Mouse (Mus musculus) adrenal gland, postnatal 36 days (tissue): ENCODE data around the gene Gm44596. TPM values are rescaled to one million over a fixed set of nuclear protein-coding genes. Genes with fewer than 3 reads are reported as not detected.

Experiments used
- DNase-seq, 2 experiments: peaks; one replicate each; pipeline ENCODE4 v3.0.0; 2021; ENCODE audit warnings: mixed read lengths in 1 of 2
- total RNA-seq, 2 experiments: library from RNA; stranded (reverse); gene quantifications; 2 replicates each; pipeline ENCODE4 v1.2.3; 2021

Gene Gm44596
- total RNA-seq, 2 experiments from 2014 or later, result not detected

DNA sequence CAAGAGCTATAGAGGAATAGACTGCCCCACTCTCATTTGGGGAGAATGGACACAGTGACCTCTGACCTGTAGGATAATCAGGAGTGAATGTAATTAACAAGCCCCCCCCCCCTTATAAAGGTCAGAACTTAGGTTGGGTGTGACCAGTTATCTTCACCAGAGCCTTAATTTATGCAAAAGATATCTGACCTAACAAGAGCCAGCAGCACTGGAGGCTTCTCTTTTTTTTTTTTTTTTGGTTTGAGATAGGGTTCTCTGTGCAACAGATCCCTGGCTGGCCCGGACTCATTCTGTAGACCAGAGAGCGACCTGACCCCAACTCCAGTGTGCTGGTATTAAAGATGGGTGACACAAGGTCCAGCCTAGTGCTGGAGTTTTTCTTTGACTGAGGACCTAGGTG is 54.0 kb downstream of the Gm44596 start:
- DNase-seq, result no peak

DNA sequence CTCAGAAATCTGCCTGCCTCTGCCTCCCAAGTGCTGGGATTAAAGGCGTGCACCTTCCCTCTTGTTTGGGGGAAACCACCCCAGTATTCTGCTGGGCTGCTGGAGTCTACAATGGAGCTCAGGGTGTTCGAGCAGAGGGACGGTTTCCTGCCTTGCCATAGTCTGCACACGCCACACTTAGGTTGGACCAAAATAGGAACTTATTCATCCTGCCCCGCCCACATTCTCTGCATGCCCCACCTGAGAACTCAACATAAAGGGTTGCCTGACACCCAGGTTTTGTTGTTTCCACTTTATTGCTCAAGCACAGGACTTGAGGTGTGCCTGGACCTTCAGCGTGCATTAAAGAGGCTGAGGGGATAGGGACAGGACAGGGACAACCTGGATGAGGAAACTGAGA is 54.5 kb downstream of the Gm44596 start:
- no peak for DNase-seq

- no peak for DNase-seq
These were observed 57.1 kb downstream of the Gm44596 start for GRCm38 (mm10) chr6:128432356-128432915.

- no peak for DNase-seq
These were observed 58.3 kb downstream of the Gm44596 start for GRCm38 (mm10) chr6:128433566-128433965.

DNA sequence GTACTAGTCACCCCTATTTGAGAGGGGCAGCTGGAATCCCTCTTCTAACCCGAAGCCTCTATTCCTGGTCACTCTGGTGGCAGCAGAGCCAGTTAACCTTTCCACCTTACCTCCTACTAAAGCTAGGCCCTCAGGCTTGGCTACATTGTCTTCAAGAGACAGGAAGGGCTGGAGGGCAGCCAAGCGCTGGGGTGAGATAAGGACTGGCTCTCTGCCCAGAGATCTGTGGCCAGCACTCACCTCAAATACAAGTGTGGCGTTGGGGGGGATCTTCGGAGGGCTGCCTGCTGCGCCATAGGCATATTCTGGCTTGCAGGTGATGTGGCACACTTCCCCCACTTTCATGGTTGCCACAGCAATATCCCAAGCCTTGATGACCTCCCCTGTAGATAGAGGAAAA is 60.2 kb downstream of the Gm44596 start:
- peak; percentile 93 for DNase-seq

DNA sequence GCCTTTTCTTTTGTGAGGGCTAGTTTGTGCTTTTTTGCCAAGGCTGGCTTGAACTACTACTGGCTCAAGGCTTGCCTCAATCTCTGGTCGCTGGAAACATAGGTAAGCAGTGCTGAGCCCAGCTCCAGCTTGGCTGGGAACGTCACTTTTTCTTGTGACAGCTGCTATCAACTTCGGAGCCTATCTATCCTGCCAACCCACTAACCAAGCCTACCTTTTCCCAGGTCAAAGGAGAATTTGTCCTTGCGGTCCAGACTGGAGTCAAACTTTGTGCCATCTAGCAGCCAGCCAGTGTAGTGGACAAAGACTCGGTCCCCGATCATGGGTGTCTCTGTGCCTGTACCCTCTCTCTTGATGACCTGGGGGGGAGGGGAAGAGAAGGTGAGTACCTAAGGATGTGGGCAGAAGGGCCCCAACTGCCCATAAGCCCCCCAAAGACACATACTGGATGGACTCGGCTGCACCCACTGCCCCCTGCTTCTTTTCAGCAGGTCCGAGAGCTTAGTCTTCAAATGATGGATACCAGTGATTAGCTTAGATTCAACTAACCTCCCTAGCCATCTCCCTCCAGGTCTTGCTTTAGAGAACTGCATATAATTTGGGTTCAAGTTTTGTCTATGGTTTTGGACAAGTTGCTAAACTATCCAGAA is 61.2 kb downstream of the Gm44596 start:
- no peak for DNase-seq

DNA sequence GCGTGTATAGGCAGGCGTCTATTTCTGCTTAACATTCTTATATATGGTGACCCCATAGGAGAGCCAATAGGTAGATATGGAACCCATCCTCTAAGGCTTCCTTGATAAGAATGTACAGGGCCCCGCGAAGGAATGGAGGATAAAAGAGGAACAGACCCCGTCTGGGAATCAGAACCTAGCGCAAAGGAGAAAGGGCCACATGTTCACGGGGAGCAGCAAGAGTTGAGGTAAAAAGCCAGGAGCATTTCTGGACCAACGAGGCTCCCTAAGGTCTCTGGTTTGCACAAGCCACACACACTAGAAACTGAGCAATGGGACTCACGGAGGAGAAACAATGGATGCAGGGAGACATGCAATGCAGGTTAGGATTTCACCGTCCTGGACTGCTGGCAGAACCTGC is 62.0 kb downstream of the Gm44596 start:
- no peak for DNase-seq

- DNase-seq, result peak; percentile 77 to 83
These were observed 62.5 kb downstream of the Gm44596 start for GRCm38 (mm10) chr6:128437731-128438316.

DNA sequence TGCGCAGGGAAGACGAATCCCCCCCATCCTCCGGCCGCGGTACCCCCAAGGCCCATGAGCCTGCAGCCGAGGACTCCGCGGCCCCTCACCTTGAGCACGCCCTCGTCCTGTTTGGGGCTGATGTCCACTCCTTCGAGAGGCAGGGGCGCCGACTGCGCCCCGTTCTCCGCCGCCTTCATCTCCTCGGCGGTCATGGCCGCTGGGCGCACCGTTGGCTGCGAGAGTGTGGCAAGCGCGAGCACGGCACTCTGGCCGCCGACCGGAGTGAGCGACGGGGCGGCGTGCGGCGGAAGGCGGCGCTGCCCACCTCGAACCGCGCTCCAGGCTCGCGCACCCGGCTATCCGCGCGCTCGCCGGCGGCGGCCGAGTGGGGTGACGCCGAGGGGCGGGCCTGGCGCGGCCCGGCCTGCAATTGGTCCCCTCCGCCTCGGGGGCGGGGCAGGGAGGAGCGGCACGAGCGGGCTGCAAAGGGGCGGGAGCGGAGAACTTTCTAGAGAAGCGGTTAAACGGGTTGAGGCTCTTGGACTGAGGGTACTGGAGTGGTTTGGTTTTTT is 63.1 kb downstream of the Gm44596 start, which contains the start of gene Fkbp4:
TSS of gene Fkbp4 (minus strand) at position 361 of the 554 bp plus-strand sequence.
- DNase-seq, result peak; percentile 97 to 98

DNA sequence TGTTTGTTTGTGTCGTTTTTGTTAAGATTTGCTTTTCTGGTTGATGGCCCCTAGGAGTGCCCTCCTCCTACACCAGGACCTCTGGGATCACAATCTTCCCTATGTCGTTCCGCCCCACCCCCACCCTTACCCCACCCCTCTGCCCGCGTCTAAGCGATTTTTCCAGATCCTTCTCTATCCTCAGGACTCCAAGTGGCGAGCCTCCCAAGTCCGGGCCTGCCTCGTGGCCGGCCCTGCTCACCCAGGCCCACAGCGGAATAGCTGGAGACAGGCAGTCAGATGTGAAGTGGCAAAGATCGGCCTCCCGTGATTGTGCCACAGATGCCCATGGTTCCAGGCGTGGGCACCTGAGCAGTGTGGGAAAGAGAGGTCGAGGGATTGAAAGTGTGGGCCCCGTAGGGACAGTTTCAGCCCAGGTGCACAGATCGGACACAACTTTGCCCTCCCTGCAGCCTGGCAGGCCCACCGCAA is 63.6 kb downstream of the Gm44596 start:
- peak in 1 of 2 experiments; percentile 14 for DNase-seq

- no peak for DNase-seq
These were observed 64.9 kb downstream of the Gm44596 start for GRCm38 (mm10) chr6:128440238-128440637.

DNA sequence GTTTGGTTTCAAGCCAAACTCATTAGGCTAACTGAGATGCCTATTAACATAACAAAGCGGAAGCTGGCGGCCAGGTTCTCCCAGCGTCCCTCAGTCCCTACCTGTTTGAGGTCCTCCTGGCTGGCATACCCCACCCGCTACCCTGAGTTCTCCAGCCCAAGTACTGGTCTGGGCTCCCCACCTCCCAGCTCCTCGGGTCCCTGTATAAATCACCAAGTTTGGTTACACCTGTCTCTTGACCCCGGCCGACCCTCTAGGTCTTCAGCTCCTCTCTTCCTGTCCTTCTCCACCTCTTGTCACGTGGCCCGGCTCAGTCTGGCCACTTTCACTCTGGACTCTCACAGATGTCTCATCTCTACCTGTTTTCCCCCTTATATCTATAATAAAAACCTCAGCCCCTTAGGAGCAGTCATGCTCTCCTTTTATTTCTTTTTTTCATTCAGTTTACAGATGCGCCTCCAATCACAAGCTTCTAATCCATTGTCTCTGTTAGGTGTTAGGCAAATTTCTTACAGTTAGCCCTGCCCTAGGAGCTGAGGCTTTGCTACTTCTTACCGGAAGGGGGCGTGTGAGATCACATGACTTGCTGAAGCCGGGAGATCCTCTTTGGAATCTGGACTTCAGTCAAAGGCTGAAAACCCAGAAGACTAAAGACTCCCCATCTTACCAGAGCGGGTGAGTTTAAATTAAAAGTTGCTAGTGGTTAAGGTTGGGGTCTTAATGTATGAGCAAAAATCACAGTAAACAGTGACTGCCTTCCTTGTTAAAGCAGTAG is 70.6 kb downstream of the Gm44596 start:
- peak; percentile 70 to 78 for DNase-seq

DNA sequence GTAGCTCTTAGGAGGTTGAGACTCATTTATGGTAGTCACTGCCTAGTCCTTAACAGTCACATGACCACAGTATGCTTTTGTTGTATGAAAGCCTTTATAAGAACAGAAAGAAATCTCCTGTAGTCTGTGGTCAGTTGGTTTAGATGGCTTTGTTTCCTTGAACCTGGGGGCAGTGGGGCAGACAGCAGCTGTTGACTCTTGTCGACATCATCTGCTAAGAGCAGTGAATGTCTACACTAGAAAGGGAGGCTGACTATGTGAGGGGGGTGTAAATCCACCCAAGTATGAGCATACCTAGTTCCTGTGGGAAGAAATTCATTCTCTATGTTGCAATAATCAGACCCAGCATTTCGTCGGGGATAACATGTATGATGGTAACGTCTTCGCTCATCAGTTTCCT is 71.8 kb downstream of the Gm44596 start:
- no peak for DNase-seq

DNA sequence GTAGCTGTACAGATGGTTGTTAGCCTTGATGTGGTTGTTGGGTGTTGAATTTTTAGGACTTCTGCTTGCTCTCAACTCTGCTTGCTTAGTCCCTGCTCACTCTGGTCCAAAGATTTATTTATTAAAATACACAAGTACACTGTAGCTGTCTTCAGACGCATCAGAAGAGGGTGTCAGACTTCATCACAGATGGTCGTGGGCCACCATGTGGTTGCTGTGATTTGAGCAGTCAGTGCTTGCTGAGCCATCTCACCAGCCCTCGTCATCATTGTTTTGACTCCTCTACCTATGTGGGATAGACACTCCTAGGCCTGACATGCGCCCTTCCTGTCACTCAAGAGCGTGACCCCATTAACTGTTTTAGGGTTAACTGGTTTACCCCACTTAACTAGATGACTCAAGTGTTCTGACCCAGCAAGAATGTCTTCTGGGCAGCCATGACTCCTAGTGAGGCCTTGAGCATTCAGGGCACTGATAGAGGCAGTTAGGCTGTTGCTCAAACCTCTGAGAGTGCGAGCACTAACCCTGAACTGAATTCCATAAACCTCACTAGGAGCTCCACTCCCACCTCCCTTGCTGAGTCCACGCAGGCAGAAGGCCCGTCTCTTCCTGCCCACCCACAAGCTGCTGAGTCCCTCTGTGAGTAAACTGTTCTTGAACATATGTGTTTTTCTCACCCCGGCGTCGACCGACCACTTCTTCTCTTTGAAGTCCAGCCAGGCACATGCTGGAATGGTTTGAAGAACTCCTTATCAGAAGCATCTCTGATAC is 80.7 kb downstream of the Gm44596 start:
- DNase-seq, result peak; percentile 35 to 59

Other genes with a start within 250 kb of the Gm44596 start
- gene Tspan9, start 231.9 kb upstream of the Gm44596 start, total RNA-seq, result 10 to 100 TPM; 52.0 to 57.2 TPM
- 1 to 10 TPM; 1.7 to 3.2 TPM for gene Tead4, start 74.7 kb upstream of the Gm44596 start, total RNA-seq
- gene Tulp3, start 19.7 kb upstream of the Gm44596 start, total RNA-seq, result 10 to 100 TPM; 35.0 to 44.2 TPM
- 10 to 100 TPM; 16.4 to 19.7 TPM for gene Rhno1, start 12.6 kb upstream of the Gm44596 start, total RNA-seq
- 1 to 10 TPM; 4.8 to 5.3 TPM for gene Foxm1, start 12.5 kb upstream of the Gm44596 start, total RNA-seq
- not detected for gene Tex52, start within 50 bp of the Gm44596 start, total RNA-seq
- 1 to 10 TPM; 1.1 to 2.4 TPM for gene Nrip2, start 23.8 kb downstream of the Gm44596 start, total RNA-seq
- gene Itfg2, start 49.4 kb downstream of the Gm44596 start, total RNA-seq, result 10 to 100 TPM; 23.8 to 28.6 TPM
- gene Fkbp4, start 63.2 kb downstream of the Gm44596 start, total RNA-seq, result 100 to 1,000 TPM; 222 to 269 TPM
- 1 to 10 TPM in 1 of 2 experiments, under 1 TPM in 1; 0.26 to 1.9 TPM for gene Pzp, start 151.2 kb downstream of the Gm44596 start, total RNA-seq
- not detected for gene A2ml1, start 206.1 kb downstream of the Gm44596 start, total RNA-seq
- gene Klrb1a, start 248.0 kb downstream of the Gm44596 start, total RNA-seq, result not detected